ENCODE assay signal across 15 mouse cellular contexts in genomic region chr16:86586044-86586443, GRCm38 (mm10).
DNase-seq lines count a peak whose midpoint lies in the region; ATAC-seq and TF ChIP-seq lines count a peak whose summit lies in the region.
"Had no signal": no experiment of that assay in that cellular context is flagged by ENCODE, and none has a peak within 500 bp of the region (broad histone marks: within the 10 kb centered on the region; RNA-seq: fewer than 3 reads in every experiment).

No protein-coding gene starts in this region.

- H3K9me3 ChIP-seq in forebrain, embryonic 16.5 days (ENCODE audit: control insufficient read depth, low read length): no peaks in the 10 kb centered on the region
- H3K9me3 ChIP-seq: embryonic facial prominence, embryonic 12.5 days; midbrain, embryonic 13.5 days had no signal

- intact Hi-C loops in left cerebral cortex, postnatal 10 days (cut with DNase I): no loop called here

- no peak overlapping the region for H3K27ac ChIP-seq in forebrain, embryonic 16.5 days (ENCODE audit: low read length)
- H3K27ac ChIP-seq: embryonic facial prominence, embryonic 12.5 days; kidney, postnatal 0 days; midbrain, embryonic 13.5 days had no signal

- H3K27me3 ChIP-seq in forebrain, embryonic 16.5 days (replicated peaks; ENCODE audit: control insufficient read depth, insufficient read depth, low read length): no peaks in the 10 kb centered on the region
- H3K27me3 ChIP-seq: embryonic facial prominence, embryonic 12.5 days; midbrain, embryonic 13.5 days had no signal

- no peaks in the 10 kb centered on the region for H3K36me3 ChIP-seq in forebrain, embryonic 16.5 days (ENCODE audit: control insufficient read depth, insufficient read depth)
- H3K36me3 ChIP-seq: embryonic facial prominence, embryonic 12.5 days; midbrain, embryonic 13.5 days had no signal

- DNase-seq in adrenal gland, postnatal 14 days: peak; percentile 40
- DNase-seq in adrenal gland, adult 8-10 months: no peak
- DNase-seq in layer of hippocampus, postnatal 36 days: peak; percentile 14 to 15
- DNase-seq in layer of hippocampus, postnatal 25 days (ENCODE audit: extremely low spot score in 1 of 2, low spot score in 1 of 2): no peak
- DNase-seq in brain, embryonic 14.5 days (ENCODE audit: low read depth): peak; percentile 24
- DNase-seq in lung, postnatal 10 days: peak; percentile 11
- DNase-seq in left cerebral cortex, postnatal 10 days (ENCODE audit: extremely low spot score in 1 of 2, low spot score in 2 of 2): no peak
- DNase-seq: cerebellum, adult 9-10 months; forebrain, postnatal 0 days; retina, postnatal 1 day; thymus, adult 2 months had no signal

- no peak overlapping the region for H3K4me2 ChIP-seq in forebrain, embryonic 16.5 days (ENCODE audit: low read length)
- H3K4me2 ChIP-seq: embryonic facial prominence, embryonic 12.5 days; midbrain, embryonic 13.5 days had no signal

- no peak for ATAC-seq in forebrain, embryonic 16.5 days
- ATAC-seq: forebrain, postnatal 0 days; midbrain, embryonic 13.5 days had no signal

- no peak overlapping the region for H3K4me3 ChIP-seq in forebrain, embryonic 16.5 days (replicated peaks; ENCODE audit: low read length)
- H3K4me3 ChIP-seq: embryonic facial prominence, embryonic 12.5 days; midbrain, embryonic 13.5 days had no signal

- H3K9ac ChIP-seq in forebrain, embryonic 16.5 days (replicated peaks; ENCODE audit: low read depth, low read length): no peak overlapping the region
- H3K9ac ChIP-seq: embryonic facial prominence, embryonic 12.5 days; forebrain, postnatal 0 days; midbrain, embryonic 13.5 days had no signal

- WGBS in forebrain, embryonic 16.5 days: 67% methylated on average over 4 of the region's 4 CpGs

- no peak for TF ChIP-seq POLR2A in brain, embryonic 14.5 days (IDR thresholded peaks at IDR 0.05; ENCODE audit: borderline replicate concordance, extremely low read depth, insufficient read depth, insufficient read length, poor library complexity, severe bottlenecking)

- H3K4me1 ChIP-seq in forebrain, embryonic 16.5 days (replicated peaks; ENCODE audit: control insufficient read depth, insufficient read depth, low read length): no peaks in the 10 kb centered on the region
- H3K4me1 ChIP-seq: embryonic facial prominence, embryonic 12.5 days; midbrain, embryonic 13.5 days had no signal

- no peak for TF ChIP-seq CTCF in brain, embryonic 14.5 days (IDR thresholded peaks at IDR 0.05; ENCODE audit: borderline replicate concordance, extremely low read depth, insufficient read depth, insufficient read length)

Comparison
In these comparisons a context has a peak if more than half of its experiments do, and no peak if none do; other contexts are left out.
1. DNase-seq: peak in adrenal gland, postnatal 14 days (single experiment), layer of hippocampus, postnatal 36 days (2 of 2), brain, embryonic 14.5 days (single experiment) and lung, postnatal 10 days (single experiment); none in adrenal gland, adult 8-10 months (single experiment), layer of hippocampus, postnatal 25 days (0 of 2) and left cerebral cortex, postnatal 10 days (0 of 2).